Mouse (Mus musculus) CD8-positive naive resting alpha-beta T cell, adult 57 days (primary cell): ENCODE data around the gene Olfr983. TPM values are rescaled to one million over a fixed set of nuclear protein-coding genes. Genes with fewer than 3 reads are reported as not detected.

Experiments
- total RNA-seq: library from RNA; stranded (reverse); gene quantifications from one replicate; pipeline ENCODE4 v1.2.4, GENCODE M21; 2023

Gene Olfr983
- not detected for total RNA-seq

DNA sequence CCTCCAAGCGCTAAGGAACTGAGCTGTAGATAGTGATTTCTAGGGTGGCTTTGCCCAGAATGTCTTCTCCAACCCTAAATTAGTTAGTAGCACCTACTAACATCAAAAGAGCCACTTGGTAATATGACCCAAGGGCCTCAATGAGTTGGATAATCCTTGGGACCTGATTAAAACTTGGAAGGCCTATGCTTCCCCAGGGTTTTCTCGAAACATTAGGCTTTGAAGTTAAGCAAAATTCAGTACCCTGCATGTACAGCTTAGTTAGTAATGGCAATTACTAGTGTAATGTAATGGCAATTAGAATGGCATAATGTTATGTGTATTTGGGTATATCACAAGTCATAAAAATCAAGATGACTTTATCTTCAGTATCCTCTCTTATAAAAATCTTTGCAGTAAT lies at the start of gene Olfr983:
TSS of gene Olfr983 (minus strand) at position 101 of the 400 bp plus-strand sequence.

DNA sequence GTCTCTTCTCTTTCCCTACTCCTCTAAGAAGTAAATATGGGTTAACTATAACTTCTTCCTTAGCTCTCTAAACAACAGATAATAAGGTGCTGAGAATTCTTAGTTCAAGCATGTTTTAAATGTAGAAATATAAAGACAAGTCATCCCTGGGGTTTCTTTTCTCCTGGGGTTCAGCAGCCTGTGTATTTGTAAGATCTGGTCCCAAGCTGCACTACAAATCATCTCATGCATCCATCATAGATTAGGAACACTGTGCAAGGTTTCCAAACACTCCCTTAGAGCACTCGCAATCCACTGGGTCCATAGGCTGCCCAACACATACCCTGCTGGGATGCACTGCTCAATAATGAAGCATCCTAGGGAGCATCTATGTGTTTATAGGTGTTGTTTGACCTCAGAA lies 36.7 kb upstream of the Olfr983 start, which contains the start of gene Olfr985:
TSS of gene Olfr985 (minus strand) at position 101 of the 400 bp plus-strand sequence.

DNA sequence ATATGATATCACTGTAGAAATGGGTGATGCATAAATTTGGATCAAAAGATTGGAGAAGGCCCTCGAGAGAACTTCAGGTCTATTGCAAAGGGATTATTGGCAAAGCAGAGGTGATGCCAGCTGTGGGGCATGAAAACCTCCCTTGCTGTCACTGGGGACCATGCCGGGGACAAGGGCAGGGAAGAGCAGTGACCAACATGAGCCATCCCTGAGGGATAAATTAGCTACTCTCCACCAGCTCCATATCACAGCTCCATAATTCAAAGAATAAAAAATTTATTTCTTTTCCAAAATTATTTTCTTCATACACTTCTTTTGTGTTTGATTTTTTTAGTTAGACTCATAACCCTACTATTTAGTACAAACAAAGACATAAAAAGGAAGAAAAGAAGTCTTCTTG lies 20.7 kb upstream of the Olfr983 start, which contains the start of gene Olfr984:
TSS of gene Olfr984 (minus strand) at position 101 of the 400 bp plus-strand sequence.

DNA sequence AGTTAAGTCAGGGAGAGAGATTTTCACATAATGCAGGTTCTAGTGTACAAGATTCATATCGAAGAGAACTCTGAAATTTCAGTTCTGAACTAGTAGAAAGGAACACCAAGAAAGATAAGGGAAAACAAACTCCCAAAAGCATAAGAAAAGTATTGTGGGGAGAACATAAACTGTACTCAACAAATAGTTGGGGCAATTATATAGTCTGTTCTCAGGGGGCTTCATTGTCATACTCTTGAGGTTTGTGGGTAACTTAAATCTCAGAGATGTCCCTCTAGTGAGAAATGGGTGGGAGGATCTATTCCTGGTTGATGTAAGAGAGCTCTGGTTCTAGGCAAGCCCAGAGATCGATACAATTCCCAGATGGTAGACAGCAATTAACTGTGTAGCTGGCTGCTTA lies 19.9 kb downstream of the Olfr983 start, which contains the start of gene Olfr982:
TSS of gene Olfr982 (plus strand) at position 301 of the 400 bp plus-strand sequence.

Other genes starting within 250 kb of the Olfr983 start
- gene Olfr972, start 227.2 kb downstream of the Olfr983 start, total RNA-seq, result not detected
- not detected for gene Olfr229, start 186.3 kb downstream of the Olfr983 start, total RNA-seq
- not detected for gene Olfr974, start 156.1 kb downstream of the Olfr983 start, total RNA-seq
- gene Olfr975, start 141.5 kb downstream of the Olfr983 start, total RNA-seq, result not detected
- gene Olfr976, start 132.5 kb downstream of the Olfr983 start, total RNA-seq, result not detected
- gene Olfr978, start 101.5 kb downstream of the Olfr983 start, total RNA-seq, result not detected
- not detected for gene Olfr979, start 90.1 kb downstream of the Olfr983 start, total RNA-seq
- not detected for gene Olfr980, start 84.0 kb downstream of the Olfr983 start, total RNA-seq
- not detected for gene Olfr981, start 72.1 kb downstream of the Olfr983 start, total RNA-seq
- gene Olfr982, start 19.8 kb downstream of the Olfr983 start, total RNA-seq, result not detected
- not detected for gene Olfr984, start 20.6 kb upstream of the Olfr983 start, total RNA-seq
- gene Olfr985, start 36.6 kb upstream of the Olfr983 start, total RNA-seq, result not detected
- not detected for gene Tmem225, start 54.5 kb upstream of the Olfr983 start, total RNA-seq
- not detected for gene Olfr986, start 87.3 kb upstream of the Olfr983 start, total RNA-seq
- 3.1 TPM for gene Zfp202, start 98.7 kb upstream of the Olfr983 start, total RNA-seq
- not detected for gene Scn3b, start 175.6 kb upstream of the Olfr983 start, total RNA-seq